Mouse (Mus musculus) frontal cortex, adult 2 months (tissue): ENCODE data around the gene Rars. TPM values are rescaled to one million over a fixed set of nuclear protein-coding genes. Genes with fewer than 3 reads are reported as not detected.

Experiments used
- DNase-seq, 2 experiments: peaks; one replicate each; pipeline ENCODE4 v3.0.0; 2022; ENCODE audit warnings: low spot score in 1 of 2; ENCODE audit errors: extremely low spot score in 1 of 2
- polyA plus RNA-seq: library from polyadenylated mRNA; depleted of rRNA; stranded (reverse); fragments of >200 nt; gene quantifications from 2 replicates; pipeline ENCODE4 v1.2.3, GENCODE M21; 2012; rRNA removed

Gene Rars
- polyA plus RNA-seq, 1 experiment: 45.9 TPM

- no peak for DNase-seq
Observed at GRCm38 (mm10) chr11:35770741-35771504, 63.4 kb downstream of the Rars start.

- DNase-seq: peak; percentile 28 to 63
Observed at GRCm38 (mm10) chr11:35769746-35770437, 64.4 kb downstream of the Rars start.

- DNase-seq: peak; percentile 98
Observed at GRCm38 (mm10) chr11:35769188-35769745, 65.0 kb downstream of the Rars start, which contains the start of gene Pank3. Pank3 (plus strand) TSS chr11:35769484.

- no peak for DNase-seq
Observed at GRCm38 (mm10) chr11:35766845-35767244, 67.5 kb downstream of the Rars start.

- DNase-seq: no peak
Observed at GRCm38 (mm10) chr11:35760627-35761003, 73.7 kb downstream of the Rars start.

GRCm38 (mm10) chr11:35760001-35760626, 74.2 kb downstream of the Rars start:
- DNase-seq: no peak

Other genes starting within 250 kb of the Rars start
- 22.2 and 22.8 TPM in 2 replicates for gene Pank3, start 65.0 kb downstream of the Rars start, polyA plus RNA-seq
- 64.2 and 74.0 TPM in 2 replicates for gene Fbll1, start 35.6 kb downstream of the Rars start, polyA plus RNA-seq
- gene Wwc1, start 146.0 kb upstream of the Rars start, polyA plus RNA-seq: 66.6 and 79.1 TPM in 2 replicates